Mouse (Mus musculus) layer of hippocampus, adult 2 months (tissue): ENCODE measurements at regions not wholly inside any gene's neighbourhood (a gene's known extent, or its start where the extent isn't known, plus 50 kb on each side); places are given as distances from the start of the nearest gene placed in this dataset.

ENCODE experiments used
- DNase-seq, 2 experiments: peaks; one replicate each; pipeline ENCODE4 v3.0.0; 2022; ENCODE audit warnings: low spot score in 2 of 2
- H3K27ac ChIP-seq: fragments of 200-600 bp; 2 replicates; pipeline ENCODE4 v1.8.1; 2022
- H3K4me3 ChIP-seq: fragments of 200-600 bp; 2 replicates; pipeline ENCODE4 v1.8.1; 2022; ENCODE audit warnings: mild to moderate bottlenecking
- CTCF ChIP-seq: fragments of 200-600 bp; conservative IDR thresholded peaks from 2 replicates; pipeline ENCODE4 v1.8.1; 2022; ENCODE audit warnings: antibody characterized with exemption, mild to moderate bottlenecking, moderate library complexity

GRCm38 (mm10) chr4:124276741-124277455 lies 333.7 kb downstream of the 3100002H09Rik start:
- H3K4me3 ChIP-seq: peak overlapping the region; percentile 46
- peak; percentile 45 to 60 for DNase-seq
- H3K27ac ChIP-seq: peak overlapping the region; percentile 77
- TF ChIP-seq CTCF: no peak

- DNase-seq: no peak
- Histone ChIP-seq H3K4me3 (no peak overlapping the region), H3K27ac (no peak overlapping the region)
- TF ChIP-seq CTCF: no peak
Observed at GRCm38 (mm10) chr4:124272002-124272401, 338.6 kb downstream of the 3100002H09Rik start.

- DNase-seq: no peak
- no peak overlapping the region for H3K4me3 ChIP-seq
- no peak overlapping the region for H3K27ac ChIP-seq
- no peak for TF ChIP-seq CTCF
Observed at GRCm38 (mm10) chr4:124268404-124268803, 342.2 kb downstream of the 3100002H09Rik start.

- Histone ChIP-seq H3K4me3 (no peak overlapping the region), H3K27ac (no peak overlapping the region)
- no peak for DNase-seq
- TF ChIP-seq CTCF: no peak
Observed at GRCm38 (mm10) chr4:124266573-124266972, 344.0 kb downstream of the 3100002H09Rik start.

GRCm38 (mm10) chr4:124265527-124265926 lies 345.1 kb downstream of the 3100002H09Rik start:
- peak; percentile 49 to 58 for DNase-seq
- peak overlapping the region; percentile 24; the same call in 1 of the 2 replicates for H3K4me3 ChIP-seq
- no peak overlapping the region for H3K27ac ChIP-seq
- no peak for TF ChIP-seq CTCF

- Histone ChIP-seq H3K4me3 (no peak overlapping the region), H3K27ac (peak overlapping the region; percentile 49)
- no peak for TF ChIP-seq CTCF
- no peak for DNase-seq
Observed at GRCm38 (mm10) chr4:124257006-124257405, 339.2 kb upstream of the 4930535I16Rik start.

GRCm38 (mm10) chr4:124256515-124256914 lies 338.7 kb upstream of the 4930535I16Rik start:
- Histone ChIP-seq H3K4me3 (no peak overlapping the region), H3K27ac (peak overlapping the region; percentile 49; the same call in 1 of the 2 replicates)
- no peak for DNase-seq
- no peak for TF ChIP-seq CTCF

- Histone ChIP-seq H3K4me3 (peak overlapping the region; percentile 2; the same call in 1 of the 2 replicates), H3K27ac (no peak overlapping the region)
- DNase-seq: no peak
- no peak for TF ChIP-seq CTCF
Observed at GRCm38 (mm10) chr4:124255183-124255543, 337.3 kb upstream of the 4930535I16Rik start.

- no peak for DNase-seq
- Histone ChIP-seq H3K4me3 (peak overlapping the region; percentile 2), H3K27ac (no peak overlapping the region)
- TF ChIP-seq CTCF: no peak
Observed at GRCm38 (mm10) chr4:124254446-124255182, 336.8 kb upstream of the 4930535I16Rik start.

- Histone ChIP-seq H3K4me3 (no peak overlapping the region), H3K27ac (no peak overlapping the region)
- no peak for TF ChIP-seq CTCF
- DNase-seq: no peak
Observed at GRCm38 (mm10) chr4:124241600-124241999, 323.8 kb upstream of the 4930535I16Rik start.

- DNase-seq: peak in 1 of 2 experiments; percentile 53
- no peak overlapping the region; the same call in 1 of the 2 replicates for H3K4me3 ChIP-seq
- TF ChIP-seq CTCF: no peak
- no peak overlapping the region for H3K27ac ChIP-seq
Observed at GRCm38 (mm10) chr4:124236476-124236875, 318.7 kb upstream of the 4930535I16Rik start.

- DNase-seq: peak; percentile 70 to 82
Observed at GRCm38 (mm10) chr4:124228537-124228936, 310.7 kb upstream of the 4930535I16Rik start.

More at GRCm38 (mm10) chr4:124228537-124228936, 310.7 kb upstream of the 4930535I16Rik start:
- peak overlapping the region; percentile 16; the same call in 1 of the 2 replicates for H3K27ac ChIP-seq
- TF ChIP-seq CTCF: peak; percentile 91
- H3K4me3 ChIP-seq: peak overlapping the region; percentile 26; the same call in 1 of the 2 replicates
